Mouse (Mus musculus) forebrain, embryonic 16.5 days (tissue): ENCODE measurements around the gene Gm47995. TPM values are rescaled to one million over a fixed set of nuclear protein-coding genes. Genes with fewer than 3 reads are reported as not detected.
A peak's percentile ranks its signal among the peaks of the same experiment; 100 is the strongest.
"Not testable (repeated sequence)": the region's sequence is repeated elsewhere in the genome, so short reads cannot be mapped to it uniquely, and the experiment has no call there.

ENCODE experiments used
- ATAC-seq: fragments of 200-750 bp; cut with Nextera tagmentation; 2 replicates; pipeline ENCODE4 v1.8.0; 2017; ENCODE audit warnings: mild to moderate bottlenecking, moderate library complexity
- H3K27ac ChIP-seq: fragments of 300-500 bp; sonication (generic); 2 replicates; pipeline ENCODE4 v1.5.1; 2014; ENCODE audit warnings: low read length, control low read depth
- H3K27me3 ChIP-seq: fragments of 300-500 bp; sonication (generic); replicated peaks from 2 replicates; pipeline ENCODE4 v1.6.1; 2014; ENCODE audit warnings: low read length; ENCODE audit not compliant: control insufficient read depth, insufficient read depth
- H3K36me3 ChIP-seq: fragments of 300-500 bp; sonication (generic); 2 replicates; pipeline ENCODE4 v1.6.1; 2014; ENCODE audit not compliant: control insufficient read depth, insufficient read depth
- H3K4me1 ChIP-seq: fragments of 300-500 bp; sonication (generic); replicated peaks from 2 replicates; pipeline ENCODE4 v1.6.1; 2014; ENCODE audit warnings: low read length; ENCODE audit not compliant: control insufficient read depth, insufficient read depth
- H3K4me2 ChIP-seq: fragments of 300-500 bp; sonication (generic); 2 replicates; pipeline ENCODE4 v1.6.1; 2014; ENCODE audit warnings: mild to moderate bottlenecking, low read length, control low read depth
- H3K4me3 ChIP-seq: fragments of 300-500 bp; sonication (generic); replicated peaks from 2 replicates; pipeline ENCODE4 v1.5.1; 2014; ENCODE audit warnings: mild to moderate bottlenecking, low read length, control low read depth
- H3K9ac ChIP-seq: fragments of 300-500 bp; sonication (generic); replicated peaks from 2 replicates; pipeline ENCODE4 v1.6.1; 2014; ENCODE audit warnings: low read depth, low read length, control low read depth
- H3K9me3 ChIP-seq: fragments of 300-500 bp; sonication (generic); 2 replicates; pipeline ENCODE4 v1.6.1; 2016; ENCODE audit warnings: low read length; ENCODE audit not compliant: control insufficient read depth
- WGBS: fragments of 180-500 bp; shearing (Covaris S2); extraction: QIAGEN DNeasy Blood & Tissue Kit; methylation state at CpG from one replicate; pipeline ENCODE4 v1.1.7; 2014; 5-methylcytosine and 5-hydroxymethylcytosine counted together
- polyA plus RNA-seq: library from polyadenylated mRNA; unstranded; fragments of >200 nt; fragmentation: Nextera tagmentation; extraction: Ambion mirVana; gene quantifications from 2 replicates; pipeline ENCODE4 v1.2.1, GENCODE M21; 2015

Gene Gm47995
- polyA plus RNA-seq, result not detected in 2 replicates

DNA sequence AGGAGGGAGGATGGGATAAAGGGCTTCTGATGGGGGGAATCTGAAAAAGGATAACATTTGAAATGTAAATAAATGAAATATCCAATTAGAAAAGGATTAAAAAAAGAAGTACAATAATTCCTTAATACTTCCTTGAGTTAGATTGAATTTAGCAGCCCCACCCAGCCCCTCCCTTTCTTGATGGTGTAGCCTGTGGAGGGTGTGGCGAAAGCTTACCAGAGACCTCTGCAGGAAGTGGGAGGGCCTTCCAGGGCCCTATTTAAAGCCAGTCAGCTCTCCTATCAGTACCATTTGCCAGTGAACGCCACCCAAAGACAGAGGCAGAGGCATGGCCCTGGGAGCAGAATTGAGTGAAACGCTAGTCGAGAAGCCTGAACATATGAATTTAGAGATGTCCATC lies at the start of gene Gm47995:
Gene Gm47995 (plus strand): TSS at position 329 of the 400 bp plus-strand sequence.
- H3K4me1 ChIP-seq, H3K9ac ChIP-seq, H3K9me3 ChIP-seq, H3K4me3 ChIP-seq, H3K27me3 ChIP-seq, ATAC-seq, H3K36me3 ChIP-seq, H3K4me2 ChIP-seq, H3K27ac ChIP-seq: not testable (repeated sequence)
- 78% methylated on average over 2 of the region's 4 CpGs for WGBS

DNA sequence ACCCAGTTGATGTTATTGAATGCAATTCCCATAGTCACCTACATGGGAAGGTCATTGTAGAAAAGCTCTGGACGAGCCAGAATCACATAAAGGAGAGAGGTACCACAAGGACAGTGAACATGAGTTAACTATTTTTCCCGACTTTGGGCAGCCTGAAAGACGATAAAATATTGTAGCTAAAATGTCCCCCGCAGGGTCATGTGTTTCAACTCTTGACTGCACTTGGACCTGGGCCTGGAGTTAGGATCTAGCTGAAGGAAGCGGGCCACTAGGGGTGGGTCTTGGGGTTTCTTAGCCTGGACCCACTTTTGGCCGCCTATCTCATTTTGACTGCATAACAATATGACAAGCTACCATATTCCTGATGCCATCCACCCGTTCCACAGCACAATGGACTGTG lies 48.0 kb upstream of the Gm47995 start:
- H3K4me2 ChIP-seq, result no peak overlapping the region
- no peaks in the 10 kb centered on the region for H3K36me3 ChIP-seq
- H3K27me3 ChIP-seq, result no peaks in the 10 kb centered on the region
- H3K27ac ChIP-seq, result no peak overlapping the region
- no peak overlapping the region for H3K9ac ChIP-seq
- H3K9me3 ChIP-seq, result no peaks in the 10 kb centered on the region
- ATAC-seq, result no peak
- 93% methylated on average over 7 of the region's 7 CpGs for WGBS
- no peak overlapping the region for H3K4me3 ChIP-seq
- no peaks in the 10 kb centered on the region for H3K4me1 ChIP-seq

DNA sequence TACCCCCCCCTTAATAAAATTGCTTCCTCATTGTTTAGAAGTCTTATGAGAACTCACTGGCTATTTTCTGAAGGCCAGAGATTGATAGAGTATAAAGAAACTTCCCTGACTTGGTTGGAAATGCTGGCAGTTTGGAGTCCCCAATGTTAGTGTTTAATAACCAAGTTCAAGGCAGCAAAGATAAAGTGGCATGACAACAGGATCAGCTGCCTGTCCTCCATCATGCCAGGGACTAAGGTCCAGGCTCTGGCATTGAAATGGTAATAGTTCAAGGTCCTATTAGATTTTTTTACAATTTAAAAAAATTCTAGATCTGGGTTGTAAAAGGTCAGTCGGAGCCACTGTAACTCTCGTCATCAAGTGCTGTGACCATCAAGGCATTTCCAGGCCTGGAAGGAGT lies 47.2 kb upstream of the Gm47995 start:
- H3K9ac ChIP-seq, result no peak overlapping the region
- no peak overlapping the region for H3K27ac ChIP-seq
- H3K27me3 ChIP-seq, result no peaks in the 10 kb centered on the region
- no peaks in the 10 kb centered on the region for H3K9me3 ChIP-seq
- no peaks in the 10 kb centered on the region for H3K36me3 ChIP-seq
- no peaks in the 10 kb centered on the region for H3K4me1 ChIP-seq
- 69% methylated on average over 2 of the region's 2 CpGs for WGBS
- H3K4me3 ChIP-seq, result no peak overlapping the region
- no peak for ATAC-seq
- H3K4me2 ChIP-seq, result no peak overlapping the region

DNA sequence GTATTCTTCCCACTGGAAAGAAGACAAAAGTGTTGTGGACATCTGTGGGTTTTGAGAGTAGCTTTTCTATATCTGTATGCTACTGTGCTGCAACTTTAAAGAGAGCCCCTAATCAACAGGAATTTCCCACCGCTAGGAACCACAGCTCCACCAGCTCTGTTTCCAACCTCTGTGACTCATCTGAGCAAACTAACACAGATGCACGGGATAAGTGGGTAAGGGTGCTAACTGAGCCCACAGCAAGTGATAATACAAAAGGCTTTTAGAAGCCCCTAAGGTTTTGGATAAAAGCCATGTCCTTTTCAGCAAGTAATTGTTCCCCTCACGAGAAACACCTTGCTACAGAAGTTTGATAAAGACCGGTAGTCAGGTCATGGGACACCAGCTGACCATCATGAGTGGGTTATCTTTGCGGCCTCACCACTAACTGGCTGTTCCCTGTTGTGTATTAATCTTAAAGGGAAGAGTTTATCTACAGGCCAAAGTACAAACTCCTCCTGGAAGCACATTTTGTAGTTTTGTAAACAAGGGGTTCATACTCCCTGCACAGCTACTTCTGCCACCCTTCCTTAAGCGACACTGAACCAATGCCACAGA lies 45.1 kb upstream of the Gm47995 start:
- no peaks in the 10 kb centered on the region for H3K9me3 ChIP-seq
- 69% methylated on average over 6 of the region's 6 CpGs for WGBS
- no peaks in the 10 kb centered on the region for H3K27me3 ChIP-seq
- H3K4me2 ChIP-seq, result no peak overlapping the region
- ATAC-seq, result no peak
- peaks cover 5% of the 10 kb centered on the region for H3K4me1 ChIP-seq
- H3K27ac ChIP-seq, result no peak overlapping the region
- no peaks in the 10 kb centered on the region for H3K36me3 ChIP-seq
- H3K4me3 ChIP-seq, result no peak overlapping the region
- no peak overlapping the region for H3K9ac ChIP-seq

DNA sequence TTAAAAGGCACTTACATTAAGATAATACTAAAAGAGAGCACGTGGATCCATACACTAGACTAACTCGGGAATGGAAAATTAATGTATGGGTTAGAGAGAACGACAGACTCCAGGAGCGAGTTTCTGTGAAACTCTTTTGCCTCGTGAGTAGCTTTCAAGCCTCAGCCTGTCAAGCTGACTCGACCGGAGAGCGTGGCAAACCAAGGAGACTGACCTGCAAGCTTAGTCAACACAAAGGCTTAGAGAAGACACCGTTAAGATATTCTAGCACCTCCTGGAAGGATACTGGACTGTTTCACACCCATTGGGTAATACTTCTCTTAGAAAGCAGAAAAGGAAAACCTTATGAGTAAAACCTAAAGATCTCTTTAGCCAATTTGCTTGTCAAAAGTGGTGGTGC lies 44.1 kb upstream of the Gm47995 start:
- H3K36me3 ChIP-seq, ATAC-seq, H3K4me3 ChIP-seq, H3K4me1 ChIP-seq, H3K4me2 ChIP-seq, H3K9ac ChIP-seq, H3K9me3 ChIP-seq, H3K27me3 ChIP-seq, H3K27ac ChIP-seq: not testable (repeated sequence)
- 91% methylated on average over 9 of the region's 9 CpGs for WGBS

DNA sequence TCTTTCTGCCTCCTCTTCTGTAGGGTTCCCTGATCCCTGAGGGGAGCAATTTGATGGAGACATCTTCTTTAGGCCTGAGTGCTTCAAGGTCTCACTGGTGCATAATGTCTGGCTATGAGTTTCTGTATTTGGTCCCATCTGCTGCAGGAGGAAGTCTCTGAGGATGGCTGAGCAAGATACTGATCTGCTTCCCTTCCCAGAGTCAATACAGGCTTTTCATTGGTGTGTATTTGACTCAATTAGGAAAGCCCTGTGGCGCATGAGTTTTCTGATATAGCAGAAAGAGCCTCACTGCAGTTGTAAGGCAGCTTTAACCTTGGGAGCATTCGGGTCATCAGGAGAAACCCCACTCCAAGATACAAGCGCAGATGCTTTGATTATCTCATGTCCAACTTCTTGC lies 42.1 kb upstream of the Gm47995 start:
- Histone ChIP-seq H3K4me2 (no peak overlapping the region), H3K27ac (no peak overlapping the region), H3K9ac (no peak overlapping the region), H3K9me3 (no peaks in the 10 kb centered on the region), H3K4me3 (no peak overlapping the region), H3K27me3 (no peaks in the 10 kb centered on the region), H3K36me3 (no peaks in the 10 kb centered on the region), H3K4me1 (peaks cover 5% of the 10 kb centered on the region)
- 93% methylated on average over 3 of the region's 3 CpGs for WGBS
- ATAC-seq, result no peak

DNA sequence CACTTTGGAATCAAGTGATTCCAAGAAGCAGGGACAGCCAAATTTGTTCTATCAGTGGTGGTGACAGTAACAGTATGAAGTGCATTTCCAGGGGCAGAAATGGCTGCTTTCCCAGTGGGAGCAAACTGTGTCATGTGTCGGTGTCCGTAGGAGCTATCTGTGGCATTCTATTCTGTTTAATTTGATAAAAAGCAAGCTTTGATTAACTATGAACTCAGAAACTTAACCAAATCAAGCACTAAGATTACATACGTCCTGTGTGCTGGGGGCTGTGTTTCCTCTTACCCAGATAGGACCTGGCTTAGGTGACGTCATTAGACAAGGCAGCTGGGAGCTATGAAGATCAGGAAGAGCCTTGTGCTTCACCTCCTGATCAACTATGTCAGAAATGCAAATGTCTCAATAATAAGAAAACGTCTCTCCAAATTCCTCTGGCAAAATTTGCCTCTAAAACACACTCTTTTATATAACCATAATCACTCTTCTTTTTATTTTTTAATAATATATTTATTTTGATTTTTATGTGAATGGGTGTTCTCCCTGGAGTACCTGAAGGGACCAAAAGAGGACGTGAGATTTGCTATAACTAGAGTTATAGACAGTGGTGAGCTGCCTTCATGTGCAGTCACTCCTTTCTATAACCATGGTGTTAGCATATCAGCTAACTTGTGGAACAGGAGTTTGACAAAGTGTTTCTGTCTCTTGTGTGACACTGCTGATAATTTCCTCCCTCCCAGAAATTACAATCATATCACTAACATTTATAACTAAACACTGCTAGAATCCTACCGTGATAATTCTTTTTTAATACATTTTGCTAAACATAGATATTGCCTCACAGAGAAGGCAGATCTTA lies 41.2 kb upstream of the Gm47995 start:
- no peak overlapping the region for H3K27ac ChIP-seq
- no peaks in the 10 kb centered on the region for H3K27me3 ChIP-seq
- H3K9ac ChIP-seq, result no peak overlapping the region
- WGBS, result 66% methylated on average over 7 of the region's 7 CpGs
- no peaks in the 10 kb centered on the region for H3K36me3 ChIP-seq
- ATAC-seq, result no peak
- H3K4me1 ChIP-seq, result peaks cover 8% of the 10 kb centered on the region
- no peaks in the 10 kb centered on the region for H3K9me3 ChIP-seq
- no peak overlapping the region for H3K4me3 ChIP-seq
- H3K4me2 ChIP-seq, result no peak overlapping the region

DNA sequence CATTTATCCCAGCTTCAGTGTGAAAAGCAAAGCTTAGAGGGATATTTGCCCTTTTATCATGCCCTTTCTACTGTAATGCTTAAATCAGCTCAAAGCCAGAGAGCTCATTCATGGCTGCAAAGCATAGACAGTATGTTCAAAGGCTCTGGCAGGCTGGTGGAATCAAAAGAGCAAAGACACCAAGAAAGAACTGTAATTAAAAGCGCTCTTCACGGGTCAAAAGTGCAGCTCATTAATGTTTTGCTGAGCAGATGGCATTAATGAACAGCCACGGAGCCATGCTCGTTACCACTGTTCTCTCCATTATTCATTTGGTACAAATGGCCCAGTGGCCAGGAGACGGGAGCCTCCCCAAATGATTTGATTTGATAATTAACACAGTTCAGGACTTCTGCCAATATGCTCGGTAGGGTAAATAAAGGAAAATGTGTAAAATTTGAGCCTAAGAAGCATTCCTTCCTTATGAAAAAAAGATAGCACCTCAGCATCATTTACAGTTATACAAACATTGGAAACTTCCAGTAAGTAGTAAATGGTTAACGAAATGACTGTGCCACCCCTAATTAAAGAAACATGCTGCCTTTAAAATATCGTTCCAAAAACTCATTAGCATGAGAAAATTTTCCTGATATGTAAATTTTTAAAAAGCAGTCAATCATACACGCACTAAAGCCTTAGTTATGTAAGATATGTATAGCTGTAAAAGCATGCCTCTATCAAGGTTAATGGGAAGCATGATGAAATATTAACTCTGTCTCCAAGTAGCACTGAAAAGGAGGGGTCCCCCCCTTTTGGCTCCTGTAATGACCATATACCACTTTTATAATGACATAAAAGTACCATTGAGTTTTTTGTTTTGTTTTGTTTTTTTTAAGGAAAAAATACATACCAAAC lies 40.0 kb upstream of the Gm47995 start:
- Histone ChIP-seq H3K9ac (no peak overlapping the region), H3K4me1 (peaks cover 8% of the 10 kb centered on the region), H3K36me3 (no peaks in the 10 kb centered on the region), H3K27me3 (no peaks in the 10 kb centered on the region), H3K4me3 (no peak overlapping the region), H3K9me3 (no peaks in the 10 kb centered on the region), H3K27ac (peak overlapping the region; percentile 65; the same call in 1 of the 2 replicates), H3K4me2 (peak overlapping the region; percentile 6)
- ATAC-seq, result peak; percentile 93
- 9% methylated on average over 9 of the region's 9 CpGs for WGBS

DNA sequence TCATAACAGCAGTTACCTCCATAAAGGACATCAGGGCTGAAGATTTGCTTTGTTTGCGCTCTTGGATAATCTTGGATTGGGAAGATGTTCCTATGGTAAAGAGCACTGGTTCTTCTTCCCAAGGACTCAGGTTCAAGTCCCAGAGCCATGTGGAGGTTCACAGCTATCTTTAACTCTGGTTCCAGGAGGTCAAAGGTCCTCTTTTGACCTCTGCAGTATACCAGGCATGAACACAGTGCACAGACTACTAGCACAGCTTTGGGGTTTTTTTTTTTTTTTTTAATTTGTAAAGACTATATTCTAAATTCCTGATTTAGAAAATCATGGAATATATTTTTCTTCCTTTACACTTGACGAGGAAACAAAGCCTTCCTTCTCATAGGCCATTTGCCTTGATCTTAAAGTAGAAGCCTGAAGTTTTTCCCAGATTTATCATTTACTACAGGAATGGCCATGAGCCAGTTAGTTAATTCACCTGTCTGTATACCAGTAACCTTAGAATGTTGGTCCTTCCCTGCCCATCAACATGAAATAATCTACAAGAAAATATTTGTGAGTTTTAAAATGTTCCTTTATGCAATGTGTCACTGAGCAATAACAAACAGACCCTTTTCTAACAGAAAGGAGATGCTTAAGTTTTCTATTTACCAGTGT lies 39.3 kb upstream of the Gm47995 start:
- Histone ChIP-seq H3K9me3 (no peaks in the 10 kb centered on the region), H3K4me3 (no peak overlapping the region), H3K27ac (no peak overlapping the region), H3K27me3 (no peaks in the 10 kb centered on the region), H3K36me3 (no peaks in the 10 kb centered on the region), H3K4me2 (no peak overlapping the region), H3K4me1 (peaks cover 8% of the 10 kb centered on the region), H3K9ac (no peak overlapping the region)
- ATAC-seq, result no peak
- 73% methylated on average over 2 of the region's 2 CpGs for WGBS
